Mouse (Mus musculus) kidney, postnatal 10 days (tissue): ENCODE results near the gene Olfr370.
A peak's percentile ranks its signal among the peaks of the same experiment; 100 is the strongest.

Experiments
- DNase-seq: peaks from one replicate; pipeline ENCODE4 v3.0.0; 2021; ENCODE audit warnings: mixed read lengths

Olfr370 gene

DNA sequence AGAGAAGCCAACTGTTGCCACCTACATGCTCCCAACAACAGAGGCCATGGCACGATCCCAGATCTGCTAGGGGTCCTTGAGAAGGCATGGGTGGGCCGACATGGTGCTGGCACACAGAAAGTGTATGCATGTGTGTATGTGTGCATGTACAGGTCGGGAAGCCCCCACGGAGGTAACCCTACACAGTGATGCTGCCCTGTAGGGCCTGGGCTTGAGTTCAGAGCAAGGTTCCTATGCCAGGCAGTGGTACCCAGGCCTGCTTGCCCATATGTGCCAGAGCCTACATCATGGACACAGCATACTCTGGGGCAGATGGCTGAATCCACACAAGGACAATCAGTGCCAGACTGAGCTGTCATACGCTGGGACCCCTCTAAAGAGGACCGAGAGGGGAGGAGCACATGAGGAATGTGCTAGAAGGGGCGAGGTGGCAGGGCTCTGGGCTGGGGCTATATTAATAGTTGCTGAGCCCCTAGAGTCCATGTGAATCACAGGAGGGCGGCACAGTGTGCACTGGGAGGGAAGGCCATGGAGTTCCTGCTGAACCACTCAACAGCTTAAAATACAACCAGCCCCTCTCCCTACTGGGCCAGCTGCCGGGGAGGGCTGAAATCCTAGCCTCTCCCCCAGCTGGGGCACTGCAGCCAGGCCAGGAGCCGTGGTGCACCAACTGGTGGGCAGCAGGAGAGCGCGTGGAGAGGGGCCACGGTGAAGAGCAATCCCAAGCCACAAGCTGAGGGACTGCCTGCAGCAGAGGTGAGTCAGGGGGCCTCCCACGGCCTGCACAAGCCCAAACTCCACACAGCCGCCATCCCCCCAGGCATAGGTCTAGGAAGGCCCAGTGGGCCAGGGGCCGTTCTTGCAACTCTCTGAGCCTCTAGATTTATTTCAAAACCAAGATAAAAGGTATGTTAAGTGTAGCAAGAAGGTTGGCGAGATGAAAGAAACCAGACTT, 40.3 kb downstream of the Olfr370 start:
- DNase-seq: no peak

DNA sequence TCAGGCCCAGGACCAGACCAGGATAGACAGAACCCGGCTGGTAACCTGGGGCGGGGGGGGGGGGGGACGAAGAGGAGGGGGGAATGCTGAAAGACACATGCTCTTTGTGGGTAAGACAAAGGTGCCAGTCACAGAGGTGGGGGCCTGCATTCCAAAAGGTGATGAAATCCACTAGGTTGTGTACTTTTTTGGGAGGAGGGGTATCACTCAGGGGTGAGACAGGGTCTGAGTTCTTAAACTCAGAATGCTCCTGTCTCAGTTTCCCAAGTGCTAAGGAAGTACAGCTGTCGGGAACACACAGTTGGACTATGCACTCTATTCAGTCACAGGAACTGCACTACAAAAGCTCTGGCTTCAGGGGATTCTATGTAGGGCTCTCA, 40.9 kb downstream of the Olfr370 start:
- no peak for DNase-seq

GRCm38 (mm10) chr8:83576921-83577320, 41.3 kb downstream of the Olfr370 start:
- DNase-seq: no peak

GRCm38 (mm10) chr8:83577384-83577791, 41.8 kb downstream of the Olfr370 start:
- peak; percentile 22 for DNase-seq

DNA sequence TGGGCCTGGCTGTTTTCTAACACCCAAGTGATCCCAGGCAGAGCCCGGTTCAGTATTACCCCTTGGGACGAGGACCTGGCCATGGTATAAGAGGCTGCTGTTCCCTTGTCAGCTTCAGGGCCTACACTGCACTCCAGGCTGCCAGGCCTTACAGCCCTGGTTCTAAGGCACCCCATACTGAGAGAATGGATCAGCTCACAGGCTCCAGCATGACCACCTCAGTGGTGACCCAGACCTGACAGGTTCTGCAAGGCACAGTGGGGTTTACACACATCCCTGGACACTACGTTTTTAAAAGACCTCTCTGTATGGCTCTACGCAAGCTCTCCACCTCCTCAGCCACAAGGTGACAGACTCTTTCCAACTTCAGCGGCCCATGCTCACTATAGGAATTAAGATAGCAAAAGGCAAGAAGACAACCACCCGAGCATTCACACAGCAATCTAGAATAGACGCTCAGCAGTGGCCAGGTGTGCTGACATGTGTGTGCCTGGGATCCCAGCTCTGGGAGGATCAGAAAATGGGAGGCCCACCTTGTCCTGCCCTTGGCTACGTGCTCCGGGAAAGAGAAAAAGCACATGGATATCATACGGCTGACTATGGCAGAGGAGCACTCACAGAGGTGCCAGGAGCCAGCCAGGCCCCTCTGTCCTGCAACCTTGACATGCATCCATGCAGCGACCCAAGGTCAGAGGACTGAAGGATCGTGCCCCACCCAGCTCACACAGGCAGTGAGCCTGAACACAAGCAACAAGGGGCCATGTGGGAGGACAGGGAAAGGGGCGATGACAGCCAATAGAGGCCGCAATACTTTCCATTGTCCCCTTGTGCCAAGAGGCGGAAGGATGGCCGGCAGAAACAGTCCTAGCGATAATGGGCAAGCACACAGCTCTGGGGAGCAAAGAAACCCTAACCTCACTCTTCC, 42.8 kb downstream of the Olfr370 start:
- DNase-seq: peak; percentile 12

GRCm38 (mm10) chr8:83579676-83580075, 44.1 kb downstream of the Olfr370 start:
- peak; percentile 2 for DNase-seq

- peak; percentile 3 for DNase-seq
These were observed 45.2 kb downstream of the Olfr370 start for GRCm38 (mm10) chr8:83580826-83581225.

DNA sequence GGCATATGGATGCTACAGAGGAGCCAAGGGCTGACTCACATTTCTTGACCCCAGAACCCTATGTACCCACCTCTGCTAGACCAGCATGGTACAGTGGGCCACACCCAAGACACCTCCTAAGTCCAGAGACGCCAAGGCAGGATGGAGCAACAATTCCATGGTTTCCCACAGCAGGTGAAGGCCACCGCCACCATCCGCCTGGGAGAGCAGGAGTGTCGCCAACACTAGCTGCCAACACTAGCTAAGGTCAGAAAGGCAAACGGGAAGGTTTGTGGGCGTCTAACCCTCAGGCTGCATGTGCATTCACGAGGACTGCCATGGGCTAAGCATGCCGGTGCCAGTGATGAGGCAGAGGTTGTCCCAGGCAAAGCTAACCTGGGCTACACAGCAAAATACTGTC, 46.6 kb downstream of the Olfr370 start:
- no peak for DNase-seq

DNA sequence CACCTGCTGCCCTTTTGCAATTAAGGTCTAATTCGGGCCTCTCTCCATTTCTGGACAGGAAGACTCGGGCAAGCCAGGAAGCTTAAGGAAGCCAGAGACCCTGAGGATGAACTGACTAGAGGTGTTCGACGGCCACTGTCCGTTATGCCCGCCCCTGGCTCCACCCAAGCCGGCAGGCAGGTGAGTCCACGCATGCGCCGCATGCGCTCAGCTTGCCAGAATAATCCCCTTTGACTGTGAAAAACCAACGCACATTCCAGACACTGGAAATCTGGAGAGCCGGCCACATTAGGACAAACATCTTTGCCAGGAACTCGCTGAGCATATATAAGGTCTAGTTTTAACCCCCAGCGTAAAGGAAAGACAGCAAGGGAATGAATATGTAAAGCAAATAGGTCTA, 47.7 kb downstream of the Olfr370 start:
- no peak for DNase-seq

GRCm38 (mm10) chr8:83584771-83585170, 49.2 kb downstream of the Olfr370 start:
- no peak for DNase-seq

GRCm38 (mm10) chr8:83585333-83585732, 49.8 kb downstream of the Olfr370 start:
- DNase-seq: no peak

DNA sequence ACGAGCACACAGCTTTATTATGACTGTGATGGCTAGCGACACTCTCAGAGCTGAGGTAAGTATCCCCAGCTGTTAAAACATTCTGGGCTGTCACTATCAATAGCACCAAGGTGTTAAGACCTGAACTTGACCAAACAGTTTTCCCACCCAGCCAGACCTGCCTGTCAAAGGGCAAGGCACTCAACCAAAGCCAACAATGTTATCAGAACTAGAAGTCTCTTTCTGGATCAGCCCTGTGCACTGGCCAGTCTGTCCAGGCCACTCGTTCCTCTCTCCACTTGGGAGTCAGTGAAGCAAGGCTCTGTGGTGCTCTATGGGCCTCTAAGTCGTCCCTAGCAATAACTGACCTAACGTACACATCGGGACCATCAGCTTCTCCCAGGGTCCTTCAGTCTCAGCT, 52.1 kb downstream of the Olfr370 start:
- DNase-seq: no peak

DNA sequence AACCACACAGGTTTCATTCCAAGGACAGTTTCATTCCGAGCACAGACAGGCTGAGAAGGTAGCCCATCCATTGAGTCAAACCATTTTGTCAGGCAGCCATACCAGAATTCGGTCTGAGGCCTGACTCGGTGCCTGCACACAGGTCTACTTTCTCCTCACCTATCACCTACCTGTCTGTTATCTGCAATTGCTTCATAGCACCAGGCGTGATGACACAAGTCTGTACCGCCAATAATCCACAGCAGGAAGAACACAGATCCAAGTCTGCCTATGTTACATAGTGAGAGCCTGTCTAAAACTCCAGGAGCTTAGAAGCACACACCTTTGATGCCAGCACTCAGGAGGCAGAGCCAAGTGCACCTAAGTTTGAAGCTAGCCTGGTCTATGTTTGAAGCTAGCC, 53.3 kb downstream of the Olfr370 start:
- no peak for DNase-seq

DNA sequence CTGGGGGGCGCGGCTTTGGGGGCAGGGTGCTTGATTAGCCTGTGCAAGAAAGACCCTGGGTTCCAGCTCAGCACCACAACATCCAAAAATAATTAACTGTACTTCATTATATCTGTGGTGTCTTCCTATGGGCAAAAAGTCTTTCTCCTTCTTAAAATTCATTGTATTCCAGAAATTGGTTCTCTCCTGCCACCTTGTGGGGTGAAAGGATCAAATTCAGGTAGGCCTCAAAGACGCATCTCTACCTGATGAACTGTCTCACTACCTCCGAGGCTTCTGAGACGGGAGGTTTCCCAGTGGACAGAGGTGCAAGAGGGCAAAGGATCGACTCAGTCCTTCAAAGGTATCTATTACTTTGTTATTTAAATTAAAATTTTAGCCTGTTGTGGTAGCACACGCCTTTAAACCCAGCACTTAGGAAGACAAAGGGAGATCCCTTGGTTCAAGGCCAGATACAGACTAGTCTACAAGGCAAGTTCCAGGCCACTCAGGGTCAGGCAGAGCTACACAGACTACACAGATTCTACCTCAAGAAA, 55.0 kb downstream of the Olfr370 start:
- no peak for DNase-seq

- DNase-seq: no peak
These were observed 57.1 kb downstream of the Olfr370 start for GRCm38 (mm10) chr8:83592682-83593081.

DNA sequence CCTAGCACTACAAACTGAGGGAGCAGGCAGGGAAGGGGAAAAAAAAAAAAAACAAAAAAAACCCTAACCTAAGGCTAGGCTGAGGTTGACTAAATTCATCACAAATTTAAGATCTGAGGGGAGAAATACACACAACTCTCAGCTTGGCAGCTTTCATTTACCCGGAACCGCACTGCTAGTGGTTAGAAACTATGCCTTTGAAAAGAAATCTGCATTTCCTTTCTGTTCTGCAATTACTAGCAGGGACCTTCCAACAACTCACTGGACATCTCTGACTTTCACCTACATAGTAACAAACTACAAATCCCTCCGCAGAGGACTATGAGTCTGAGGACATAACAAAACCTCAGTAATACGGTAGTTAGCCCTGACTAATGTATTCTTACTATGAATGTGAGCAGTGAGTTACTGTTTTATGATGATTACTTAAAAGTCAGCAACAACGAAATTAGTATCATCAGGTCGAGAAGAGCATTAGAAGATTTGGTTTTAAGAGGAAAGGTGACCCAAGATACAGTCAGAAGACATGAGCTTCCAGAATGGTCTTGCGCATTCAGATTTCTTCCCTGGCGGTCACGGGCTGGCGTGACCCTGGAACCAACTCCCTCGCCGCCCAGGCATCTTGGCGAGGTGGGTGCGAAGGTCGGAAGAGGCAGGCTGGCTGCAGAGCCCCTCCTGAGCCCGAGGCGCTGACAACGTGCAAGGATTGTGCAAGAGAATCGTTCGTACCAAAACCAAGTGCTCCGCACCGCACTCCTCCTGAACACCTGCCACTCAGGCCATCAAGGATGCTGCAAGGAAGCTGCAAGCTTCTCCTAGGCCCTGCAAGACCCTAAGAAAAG, 58.0 kb downstream of the Olfr370 start:
- DNase-seq: peak; percentile 63

DNA sequence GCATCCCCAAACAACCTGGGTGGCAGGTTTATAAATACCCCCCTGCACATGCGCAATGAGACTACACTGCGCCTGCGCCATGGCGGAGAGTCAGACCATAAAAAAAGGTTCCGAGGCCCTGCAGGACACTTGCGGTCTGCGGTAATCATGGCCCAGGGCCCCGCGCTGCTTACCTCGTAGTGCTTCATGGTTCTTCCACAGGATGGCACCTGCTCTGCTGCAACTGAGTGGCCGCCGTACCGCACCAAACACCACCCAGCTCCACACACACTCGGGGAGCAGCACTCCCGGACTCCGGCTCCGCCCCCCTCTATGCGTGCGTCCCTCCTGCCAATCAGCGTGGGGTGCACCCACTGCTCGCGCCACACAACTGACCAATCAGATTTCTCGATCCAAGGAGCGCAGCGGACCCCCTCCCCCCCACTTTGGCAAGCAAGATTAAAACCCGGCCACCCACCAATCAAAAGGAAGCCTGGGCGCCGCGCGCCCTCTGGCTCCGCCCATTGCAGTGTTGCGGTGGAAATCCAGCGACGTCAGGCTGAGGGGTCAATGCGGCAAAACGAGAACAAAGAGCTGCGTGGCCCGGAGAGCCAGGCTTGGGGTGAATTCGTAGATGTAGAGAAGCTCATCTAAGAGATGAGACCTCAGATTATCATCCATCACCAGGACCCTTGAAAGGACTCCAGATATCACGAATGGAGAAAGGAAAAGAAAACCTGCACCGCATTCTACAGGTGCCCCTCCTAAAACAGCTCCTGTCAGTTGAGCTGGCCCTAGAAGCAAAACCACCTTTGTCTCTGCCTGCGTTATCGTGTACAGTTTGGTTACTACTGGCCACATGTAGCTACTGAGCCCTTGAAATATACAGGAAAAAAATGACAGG, 58.8 kb downstream of the Olfr370 start:
- DNase-seq: peak; percentile 98
